Mouse (Mus musculus): ENCODE results near the gene Clpsl2. TPM values are rescaled to one million over a fixed set of nuclear protein-coding genes. Genes with fewer than 3 reads are reported as not detected.
"Not testable (repeated sequence)": the region's sequence is repeated elsewhere in the genome, so short reads cannot be mapped to it uniquely, and the experiment has no call there.

The Clpsl2 gene
- polyA plus RNA-seq, 1 experiment from 2014 or later, result not detected

DNA sequence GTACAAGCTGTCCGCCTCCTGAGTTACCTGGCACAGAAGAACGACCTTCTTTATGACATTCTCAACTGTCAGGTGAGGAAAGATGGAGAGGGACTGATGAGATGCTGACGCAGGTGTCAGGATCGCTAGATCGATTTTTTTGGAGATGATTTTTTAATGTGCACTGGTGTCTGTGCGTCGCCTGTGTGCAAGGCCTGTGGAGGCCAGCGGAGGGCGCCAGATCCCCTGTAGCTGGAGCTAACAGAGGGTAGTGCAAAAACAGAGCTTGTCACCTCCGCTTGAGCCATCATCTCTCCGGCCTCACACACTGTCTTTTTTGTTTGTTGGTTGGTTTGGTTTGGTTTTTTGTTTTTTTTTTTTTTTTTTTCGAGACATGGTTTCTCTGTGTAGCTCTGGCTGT is 11.3 kb upstream of the Clpsl2 start:
- H3K27me3 ChIP-seq (ENCODE audit: control insufficient read depth, insufficient read depth, low read length), result no peaks in the 10 kb centered on the region
- H3K9ac ChIP-seq (ENCODE audit: low read length), result no peak overlapping the region
- no peak overlapping the region for H3K4me3 ChIP-seq (ENCODE audit: control insufficient read depth in 1 of 2, insufficient read depth in 1 of 2, low read depth in 1 of 2, low read length in 2 of 2)
- ATAC-seq (ENCODE audit: insufficient number of reproducible peaks, insufficient read depth, low FRiP score, low read depth), result no peak
- H3K36me3 ChIP-seq (ENCODE audit: control insufficient read depth, insufficient read depth, low read length), result no peaks in the 10 kb centered on the region
- no peak overlapping the region for H3K27ac ChIP-seq (replicated peaks in 1 of 2; ENCODE audit: control insufficient read depth in 1 of 2, insufficient read depth in 1 of 2, low read depth in 2 of 2, low read length in 2 of 2)
- no peaks in the 10 kb centered on the region for H3K4me1 ChIP-seq (ENCODE audit: control insufficient read depth in 2 of 2, insufficient read depth in 2 of 2, low read length in 2 of 2)
- WGBS, result 43% methylated on average over 12 of the region's 12 CpGs
- H3K9me3 ChIP-seq (ENCODE audit: control insufficient read depth, low read length), result peaks cover 19% of the 10 kb centered on the region; the same call in 1 of the 2 replicates
- no peak overlapping the region for H3K4me2 ChIP-seq (ENCODE audit: low read length)

DNA sequence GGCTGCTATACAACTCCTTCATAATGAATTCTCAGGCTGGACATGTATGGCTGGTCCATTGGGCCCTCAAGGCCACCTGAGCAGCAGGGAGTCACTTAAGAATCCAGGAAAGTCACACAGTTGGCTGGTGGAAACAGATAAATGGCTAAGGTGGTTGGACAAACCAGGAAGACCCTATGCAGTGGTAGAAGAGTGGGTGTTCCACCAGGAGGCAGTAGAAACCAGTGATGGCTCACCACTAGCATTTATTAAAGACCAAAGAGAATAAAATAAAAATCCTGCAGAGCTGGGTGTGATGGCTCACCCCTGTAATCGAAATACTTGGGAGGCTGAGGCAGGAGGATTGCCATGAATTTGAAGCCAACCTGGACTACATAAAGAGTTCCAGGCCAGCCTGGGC is 2.3 kb upstream of the Clpsl2 start:
- H3K4me3 ChIP-seq (ENCODE audit: control insufficient read depth in 1 of 2, insufficient read depth in 1 of 2, low read depth in 1 of 2, low read length in 2 of 2), result no peak overlapping the region
- H3K4me2 ChIP-seq (ENCODE audit: low read length), result no peak overlapping the region
- no peak overlapping the region for H3K9ac ChIP-seq (ENCODE audit: low read length)
- 62% methylated on average over 1 of the region's 1 CpGs for WGBS
- ATAC-seq (ENCODE audit: insufficient number of reproducible peaks, insufficient read depth, low FRiP score, low read depth), result no peak
- peaks cover under 1% of the 10 kb centered on the region; the same call in 1 of the 2 replicates for H3K9me3 ChIP-seq (ENCODE audit: control insufficient read depth, low read length)
- no peaks in the 10 kb centered on the region for H3K27me3 ChIP-seq (ENCODE audit: control insufficient read depth, insufficient read depth, low read length)
- no peaks in the 10 kb centered on the region for H3K4me1 ChIP-seq (ENCODE audit: control insufficient read depth in 2 of 2, insufficient read depth in 2 of 2, low read length in 2 of 2)
- H3K36me3 ChIP-seq (ENCODE audit: control insufficient read depth, insufficient read depth, low read length), result no peaks in the 10 kb centered on the region
- no peak overlapping the region for H3K27ac ChIP-seq (replicated peaks in 1 of 2; ENCODE audit: control insufficient read depth in 1 of 2, insufficient read depth in 1 of 2, low read depth in 2 of 2, low read length in 2 of 2)

DNA sequence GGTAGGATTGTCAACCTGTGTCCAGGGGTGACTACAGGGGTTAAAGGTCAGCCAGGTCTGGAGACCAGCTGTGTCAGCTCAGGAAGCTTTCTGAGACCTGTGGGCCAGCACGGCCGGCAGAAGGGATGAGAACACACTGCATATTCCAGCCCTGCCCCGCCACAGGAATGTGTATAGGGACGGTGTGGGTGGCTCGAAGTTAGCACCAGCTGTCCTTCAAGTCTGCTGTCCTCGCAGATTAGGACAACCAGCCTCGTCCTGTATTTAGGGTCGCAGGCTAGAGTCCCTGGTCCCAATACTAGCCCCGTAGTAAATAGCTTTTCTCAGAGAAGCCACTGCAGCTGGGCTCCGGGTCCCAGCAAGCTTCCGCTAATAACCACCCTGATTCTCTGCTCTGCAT is 661 bp upstream of the Clpsl2 start:
- H3K9me3 ChIP-seq (ENCODE audit: control insufficient read depth, low read length), result no peaks in the 10 kb centered on the region
- H3K4me1 ChIP-seq (ENCODE audit: control insufficient read depth in 2 of 2, insufficient read depth in 2 of 2, low read length in 2 of 2), result no peaks in the 10 kb centered on the region
- no peaks in the 10 kb centered on the region for H3K36me3 ChIP-seq (ENCODE audit: control insufficient read depth, insufficient read depth, low read length)
- no peak overlapping the region for H3K4me3 ChIP-seq (ENCODE audit: control insufficient read depth in 1 of 2, insufficient read depth in 1 of 2, low read depth in 1 of 2, low read length in 2 of 2)
- no peak overlapping the region for H3K9ac ChIP-seq (ENCODE audit: low read length)
- no peak overlapping the region for H3K4me2 ChIP-seq (ENCODE audit: low read length)
- WGBS, result 57% methylated on average over 11 of the region's 11 CpGs
- no peak overlapping the region for H3K27ac ChIP-seq (replicated peaks in 1 of 2; ENCODE audit: control insufficient read depth in 1 of 2, insufficient read depth in 1 of 2, low read depth in 2 of 2, low read length in 2 of 2)
- no peak for ATAC-seq (ENCODE audit: insufficient number of reproducible peaks, insufficient read depth, low FRiP score, low read depth)
- 0 out of 2 replicates have a peak, but pooled peaks cover 2% of the 10 kb centered on the region for H3K27me3 ChIP-seq (ENCODE audit: control insufficient read depth, insufficient read depth, low read length)

DNA sequence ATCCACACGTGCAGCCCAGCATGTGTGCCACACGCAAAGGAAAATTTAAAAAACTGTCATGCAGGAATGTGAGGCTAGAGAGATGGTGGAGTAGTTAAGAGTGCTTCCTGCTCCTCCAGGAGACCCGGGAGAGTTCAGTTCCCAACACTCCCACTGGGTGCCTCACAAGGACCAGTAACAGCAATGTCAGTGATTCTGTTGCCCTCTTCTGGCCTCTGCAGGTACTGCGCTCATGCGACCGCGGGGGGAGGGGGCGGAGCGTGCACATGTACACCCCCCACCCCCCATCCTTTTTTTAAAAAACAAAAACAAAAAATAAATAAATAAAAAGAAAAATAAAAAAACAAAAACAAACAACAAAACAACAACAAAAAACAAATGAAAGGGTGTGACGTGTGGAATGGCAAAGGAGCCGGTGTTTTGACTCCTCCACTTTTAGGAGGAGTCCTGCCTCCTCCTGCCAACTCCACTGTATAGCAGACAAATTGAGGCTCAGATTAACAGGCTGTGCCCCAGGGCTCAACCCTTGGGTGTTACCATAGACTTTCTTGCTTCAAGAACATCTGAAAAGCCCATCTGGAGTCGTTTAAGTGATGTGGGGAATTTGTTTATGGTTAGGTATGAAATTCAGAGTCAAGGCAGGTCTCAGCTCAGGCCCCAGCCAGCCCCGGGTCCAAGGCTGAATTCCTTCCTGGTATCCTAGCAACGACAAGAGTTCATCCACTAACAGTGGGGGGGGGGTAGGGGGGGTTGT is 4.0 kb downstream of the Clpsl2 start:
- Histone ChIP-seq H3K27me3 (ENCODE audit: control insufficient read depth, insufficient read depth, low read length) (0 out of 2 replicates have a peak, but pooled peaks cover 2% of the 10 kb centered on the region), H3K36me3 (ENCODE audit: control insufficient read depth, insufficient read depth, low read length) (no peaks in the 10 kb centered on the region), H3K4me2 (ENCODE audit: low read length) (no peak overlapping the region), H3K27ac (replicated peaks in 1 of 2; ENCODE audit: control insufficient read depth in 1 of 2, insufficient read depth in 1 of 2, low read depth in 2 of 2, low read length in 2 of 2) (no peak overlapping the region), H3K9me3 (ENCODE audit: control insufficient read depth, low read length) (no peaks in the 10 kb centered on the region), H3K9ac (ENCODE audit: low read length) (no peak overlapping the region), H3K4me1 (ENCODE audit: control insufficient read depth in 2 of 2, insufficient read depth in 2 of 2, low read length in 2 of 2) (no peaks in the 10 kb centered on the region), H3K4me3 (ENCODE audit: control insufficient read depth in 1 of 2, insufficient read depth in 1 of 2, low read depth in 1 of 2, low read length in 2 of 2) (no peak overlapping the region)
- no peak for ATAC-seq (ENCODE audit: insufficient number of reproducible peaks, insufficient read depth, low FRiP score, low read depth)
- 11% methylated on average over 14 of the region's 14 CpGs for WGBS

DNA sequence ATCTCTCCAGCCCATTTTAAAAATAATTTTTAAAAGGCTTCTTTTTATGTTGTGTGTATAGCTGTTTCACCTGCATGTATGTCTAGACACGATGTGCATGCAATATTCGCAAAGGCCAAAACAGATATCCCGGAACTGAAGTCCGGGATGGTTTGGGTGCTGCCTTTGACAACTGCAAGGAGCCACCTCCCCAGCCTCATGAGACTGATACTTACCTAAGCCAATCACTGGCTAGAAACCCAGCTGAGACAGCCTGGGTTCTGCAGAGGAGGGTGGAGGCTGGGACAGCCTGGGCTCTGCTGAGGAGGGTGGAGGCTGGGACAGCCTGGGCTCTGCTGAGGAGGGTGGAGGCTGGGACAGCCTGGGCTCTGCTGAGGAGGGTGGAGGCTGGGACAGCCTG is 4.8 kb downstream of the Clpsl2 start:
- not testable (repeated sequence) for H3K9ac ChIP-seq (ENCODE audit: low read length); H3K9me3 ChIP-seq (ENCODE audit: control insufficient read depth, low read length); H3K4me1 ChIP-seq (ENCODE audit: control insufficient read depth in 2 of 2, insufficient read depth in 2 of 2, low read length in 2 of 2); H3K36me3 ChIP-seq (ENCODE audit: control insufficient read depth, insufficient read depth, low read length); ATAC-seq (ENCODE audit: insufficient number of reproducible peaks, insufficient read depth, low FRiP score, low read depth); H3K4me3 ChIP-seq (ENCODE audit: control insufficient read depth in 1 of 2, insufficient read depth in 1 of 2, low read depth in 1 of 2, low read length in 2 of 2); H3K27me3 ChIP-seq (ENCODE audit: control insufficient read depth, insufficient read depth, low read length); H3K4me2 ChIP-seq (ENCODE audit: low read length); H3K27ac ChIP-seq (replicated peaks in 1 of 2; ENCODE audit: control insufficient read depth in 1 of 2, insufficient read depth in 1 of 2, low read depth in 2 of 2, low read length in 2 of 2)
- 85% methylated on average over 4 of the region's 4 CpGs for WGBS

DNA sequence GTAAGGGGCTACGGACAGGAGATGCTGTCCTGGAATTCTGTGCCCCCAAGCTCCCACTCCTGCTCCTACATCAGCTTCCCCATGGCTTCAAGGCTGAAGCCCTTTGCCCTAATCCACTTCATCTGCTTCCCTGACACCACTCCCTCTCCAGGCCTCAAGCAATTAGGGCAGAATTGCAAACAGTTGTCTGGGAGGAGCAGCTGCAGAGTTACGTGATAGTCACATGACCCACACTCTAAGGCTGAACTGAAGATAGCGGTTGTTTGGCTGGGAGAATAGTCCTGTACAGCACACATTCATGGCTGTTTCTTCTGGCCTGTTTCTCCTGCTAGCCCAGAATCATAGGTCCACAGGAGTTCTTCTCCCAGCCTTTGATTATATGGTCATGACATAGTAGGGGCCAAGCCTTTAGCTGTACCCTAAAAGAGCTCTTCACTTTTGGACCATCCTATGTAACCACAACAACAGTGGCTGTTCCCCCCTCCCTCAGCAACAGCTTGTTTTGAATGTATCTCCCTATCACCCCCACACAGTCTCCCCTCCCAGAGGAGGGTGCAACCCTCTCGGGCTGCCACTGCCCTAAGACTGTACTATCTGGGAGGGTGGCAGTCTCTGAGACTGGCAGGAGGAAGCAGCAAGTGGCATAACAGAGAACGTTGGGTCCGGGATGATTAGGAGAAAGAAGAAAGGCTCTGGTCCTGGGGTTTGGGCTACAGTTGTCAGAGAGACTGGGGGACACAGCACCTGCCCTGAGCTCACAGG is 7.6 kb downstream of the Clpsl2 start:
- 49% methylated on average over 6 of the region's 6 CpGs for WGBS
- no peak for ATAC-seq (ENCODE audit: insufficient number of reproducible peaks, insufficient read depth, low FRiP score, low read depth)
- Histone ChIP-seq H3K9ac (ENCODE audit: low read length) (no peak overlapping the region), H3K27me3 (ENCODE audit: control insufficient read depth, insufficient read depth, low read length) (0 out of 2 replicates have a peak, but pooled peaks cover 2% of the 10 kb centered on the region), H3K27ac (replicated peaks in 1 of 2; ENCODE audit: control insufficient read depth in 1 of 2, insufficient read depth in 1 of 2, low read depth in 2 of 2, low read length in 2 of 2) (no peak overlapping the region), H3K4me3 (ENCODE audit: control insufficient read depth in 1 of 2, insufficient read depth in 1 of 2, low read depth in 1 of 2, low read length in 2 of 2) (no peak overlapping the region), H3K4me2 (ENCODE audit: low read length) (no peak overlapping the region), H3K4me1 (ENCODE audit: control insufficient read depth in 2 of 2, insufficient read depth in 2 of 2, low read length in 2 of 2) (peaks cover 0 to 2% of the 10 kb centered on the region in 2 experiments; a peak in 1 of 4 replicates), H3K9me3 (ENCODE audit: control insufficient read depth, low read length) (no peaks in the 10 kb centered on the region), H3K36me3 (ENCODE audit: control insufficient read depth, insufficient read depth, low read length) (no peaks in the 10 kb centered on the region)

DNA sequence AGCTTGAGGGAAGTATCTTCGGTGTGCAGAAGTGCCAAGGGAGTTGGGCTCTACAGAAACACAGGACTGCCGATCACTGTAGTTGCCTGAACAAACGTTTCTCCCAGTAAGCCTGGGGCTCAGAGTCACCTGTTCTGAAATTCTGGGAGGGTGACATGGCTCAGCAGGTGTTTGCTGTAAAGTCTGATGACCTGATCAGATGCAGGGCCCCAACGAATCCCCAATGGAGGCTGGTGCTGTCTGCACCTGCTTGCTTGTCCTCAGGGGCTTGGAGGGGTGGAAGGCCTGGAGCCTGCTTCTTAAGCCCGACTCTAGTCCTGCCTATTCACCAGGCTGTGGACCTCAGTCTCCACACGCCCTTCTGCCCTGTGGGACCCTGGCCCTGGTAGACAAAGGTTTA is 8.6 kb downstream of the Clpsl2 start:
- H3K4me1 ChIP-seq (ENCODE audit: control insufficient read depth in 2 of 2, insufficient read depth in 2 of 2, low read length in 2 of 2), result peaks cover 0 to 2% of the 10 kb centered on the region in 2 experiments; a peak in 1 of 4 replicates
- no peak overlapping the region for H3K4me2 ChIP-seq (ENCODE audit: low read length)
- no peak for ATAC-seq (ENCODE audit: insufficient number of reproducible peaks, insufficient read depth, low FRiP score, low read depth)
- no peaks in the 10 kb centered on the region for H3K27me3 ChIP-seq (ENCODE audit: control insufficient read depth, insufficient read depth, low read length)
- no peak overlapping the region for H3K4me3 ChIP-seq (ENCODE audit: control insufficient read depth in 1 of 2, insufficient read depth in 1 of 2, low read depth in 1 of 2, low read length in 2 of 2)
- H3K9me3 ChIP-seq (ENCODE audit: control insufficient read depth, low read length), result no peaks in the 10 kb centered on the region
- H3K9ac ChIP-seq (ENCODE audit: low read length), result no peak overlapping the region
- 67% methylated on average over 6 of the region's 6 CpGs for WGBS
- no peaks in the 10 kb centered on the region for H3K36me3 ChIP-seq (ENCODE audit: control insufficient read depth, insufficient read depth, low read length)
- no peak overlapping the region for H3K27ac ChIP-seq (replicated peaks in 1 of 2; ENCODE audit: control insufficient read depth in 1 of 2, insufficient read depth in 1 of 2, low read depth in 2 of 2, low read length in 2 of 2)
